Mouse (Mus musculus): ENCODE data around the gene Stat5b.

Gene Stat5b

GRCm38 (mm10) chr11:100839523-100839922 is 11.0 kb downstream of the Stat5b start:
- no peak for DNase-seq

GRCm38 (mm10) chr11:100838894-100839293 is 11.6 kb downstream of the Stat5b start:
- no peak for DNase-seq

- no peak for DNase-seq
Measured at GRCm38 (mm10) chr11:100836923-100837702, 13.4 kb downstream of the Stat5b start.

GRCm38 (mm10) chr11:100833466-100833865 is 17.1 kb downstream of the Stat5b start:
- DNase-seq = no peak

- DNase-seq = no peak
Measured at GRCm38 (mm10) chr11:100831396-100831795, 19.1 kb downstream of the Stat5b start.

GRCm38 (mm10) chr11:100829691-100830090 is 20.8 kb downstream of the Stat5b start:
- DNase-seq = no peak

- no peak for DNase-seq
Measured at GRCm38 (mm10) chr11:100828676-100829151, 21.8 kb downstream of the Stat5b start.

GRCm38 (mm10) chr11:100826161-100826866 is 24.2 kb downstream of the Stat5b start:
- DNase-seq = peak; percentile 44

- DNase-seq = no peak
Measured at GRCm38 (mm10) chr11:100825451-100825850, 25.1 kb downstream of the Stat5b start.

GRCm38 (mm10) chr11:100824496-100824895 is 26.0 kb downstream of the Stat5b start:
- no peak for DNase-seq

GRCm38 (mm10) chr11:100823543-100824313 is 26.8 kb downstream of the Stat5b start:
- peak; percentile 22 for DNase-seq

GRCm38 (mm10) chr11:100822365-100822764 is 28.2 kb downstream of the Stat5b start:
- peak; percentile 18 for DNase-seq

GRCm38 (mm10) chr11:100821605-100822220 is 28.8 kb downstream of the Stat5b start:
- DNase-seq = no peak

GRCm38 (mm10) chr11:100820047-100820446 is 30.5 kb downstream of the Stat5b start:
- DNase-seq = no peak

GRCm38 (mm10) chr11:100819626-100820025 is 30.9 kb downstream of the Stat5b start:
- peak; percentile 54 for DNase-seq

GRCm38 (mm10) chr11:100819048-100819447 is 31.5 kb downstream of the Stat5b start:
- peak; percentile 36 for DNase-seq

- DNase-seq = peak; percentile 32
Measured at GRCm38 (mm10) chr11:100818359-100819012, 32.0 kb downstream of the Stat5b start.

- DNase-seq = no peak
Measured at GRCm38 (mm10) chr11:100817311-100817710, 33.2 kb downstream of the Stat5b start.

GRCm38 (mm10) chr11:100816801-100817200 is 33.7 kb downstream of the Stat5b start:
- DNase-seq = no peak

GRCm38 (mm10) chr11:100816342-100816741 is 34.2 kb downstream of the Stat5b start:
- DNase-seq = no peak

GRCm38 (mm10) chr11:100814498-100814897 is 36.0 kb downstream of the Stat5b start:
- DNase-seq = peak; percentile 83

- DNase-seq = no peak
Measured at GRCm38 (mm10) chr11:100811132-100811531, 39.4 kb downstream of the Stat5b start.

All from liver (tissue).